Comparison of ENCODE assay signal across 10 mouse cellular contexts in the genomic region with DNA sequence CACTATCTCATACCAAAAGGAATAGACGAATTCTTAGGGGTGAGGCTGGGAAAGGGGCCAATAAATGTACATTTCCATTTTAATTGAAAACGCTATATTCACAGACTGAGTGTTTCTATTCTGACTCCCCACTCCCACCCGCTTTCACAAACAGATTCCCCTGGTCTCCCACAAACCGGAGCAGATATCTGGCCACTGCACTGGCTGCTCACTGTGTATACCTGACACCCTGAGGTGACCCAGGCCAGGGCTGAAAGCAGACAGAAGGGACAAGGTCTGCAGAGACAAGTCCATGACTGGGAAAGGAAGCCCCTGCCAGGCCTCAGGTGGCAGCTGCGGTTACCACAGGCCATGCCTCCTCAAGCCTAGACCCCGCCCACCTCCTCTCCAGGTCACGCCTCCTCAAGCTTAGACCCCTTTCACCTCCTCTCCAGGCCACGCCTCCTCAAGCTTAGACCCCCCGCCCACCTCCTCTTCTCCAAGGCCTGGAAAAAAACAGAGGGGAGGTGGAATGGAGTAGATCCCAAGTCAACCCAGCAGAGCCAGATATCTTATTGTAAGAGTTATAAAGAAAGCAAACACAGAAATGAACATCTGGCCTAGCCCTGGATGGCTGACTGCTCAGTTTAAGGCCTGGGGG. TPM values are rescaled to one million over a fixed set of nuclear protein-coding genes. Genes with fewer than 3 reads are reported as not detected.
DNase-seq lines count a peak whose midpoint lies in the region; ATAC-seq and TF ChIP-seq lines count a peak whose summit lies in the region.
"Had no signal": no experiment of that assay in that cellular context is flagged by ENCODE, and none has a peak within 500 bp of the region (broad histone marks: within the 10 kb centered on the region; RNA-seq: fewer than 3 reads in every experiment).

No protein-coding gene starts in this region.

- H3K27me3 ChIP-seq in liver, postnatal 0 days (ENCODE audit: insufficient read depth, low read length): no peaks in the 10 kb centered on the region
- H3K27me3 ChIP-seq in liver, embryonic 12.5 days (replicated peaks): 0 out of 2 replicates have a peak, but pooled peaks cover 3% of the 10 kb centered on the region
- H3K27me3 ChIP-seq in forebrain, embryonic 14.5 days (replicated peaks; ENCODE audit: control insufficient read depth, insufficient read depth, low read length): no peaks in the 10 kb centered on the region
- H3K27me3 ChIP-seq in midbrain, embryonic 11.5 days (ENCODE audit: control insufficient read depth, insufficient read depth, low read length): no peaks in the 10 kb centered on the region; the same call in 1 of the 2 replicates

- no peaks in the 10 kb centered on the region for H3K36me3 ChIP-seq in liver, postnatal 0 days (replicated peaks; ENCODE audit: insufficient read depth, low read length)
- no peaks in the 10 kb centered on the region for H3K36me3 ChIP-seq in liver, embryonic 12.5 days
- peaks cover 7% of the 10 kb centered on the region; the same call in 1 of the 2 replicates for H3K36me3 ChIP-seq in forebrain, embryonic 14.5 days (ENCODE audit: control insufficient read depth, insufficient read depth, low read length)
- no peaks in the 10 kb centered on the region for H3K36me3 ChIP-seq in midbrain, embryonic 11.5 days (ENCODE audit: control insufficient read depth, insufficient read depth, low read length)
- H3K36me3 ChIP-seq: G1E had no signal

- no peak overlapping the region for H3K4me2 ChIP-seq in liver, postnatal 0 days (ENCODE audit: low read depth, low read length)
- H3K4me2 ChIP-seq in liver, embryonic 12.5 days: no peak overlapping the region
- H3K4me2 ChIP-seq in forebrain, embryonic 14.5 days (ENCODE audit: low read length): no peak overlapping the region
- no peak overlapping the region for H3K4me2 ChIP-seq in midbrain, embryonic 11.5 days

- no peak for ATAC-seq in liver, postnatal 0 days
- no peak for ATAC-seq in liver, embryonic 12.5 days
- peak; percentile 82 for ATAC-seq in forebrain, embryonic 14.5 days
- peak; percentile 74; the same call in 1 of the 2 replicates for ATAC-seq in midbrain, embryonic 11.5 days (ENCODE audit: low FRiP score)

- TF ChIP-seq EP300 in liver, postnatal 0 days (IDR thresholded peaks at IDR 0.05; ENCODE audit: low read depth): no peak

- no peaks in the 10 kb centered on the region for H3K4me1 ChIP-seq in liver, postnatal 0 days (ENCODE audit: insufficient read depth)
- peaks cover 6% of the 10 kb centered on the region for H3K4me1 ChIP-seq in liver, embryonic 12.5 days
- H3K4me1 ChIP-seq in forebrain, embryonic 14.5 days (ENCODE audit: control insufficient read depth, insufficient read depth, low read length): peaks cover 16% of the 10 kb centered on the region
- H3K4me1 ChIP-seq in midbrain, embryonic 11.5 days (ENCODE audit: control insufficient read depth, insufficient read depth, low read length): peaks cover 7% of the 10 kb centered on the region

- no peak for TF ChIP-seq CTCF in liver, postnatal 0 days (IDR thresholded peaks at IDR 0.05; ENCODE audit: low read depth)

- DNase-seq in liver, postnatal 0 days: peak; percentile 36
- peak; percentile 73 for DNase-seq in forebrain, embryonic 14.5 days (ENCODE audit: low spot score)
- no peak for DNase-seq in midbrain, embryonic 11.5 days (ENCODE audit: low spot score, missing footprints)
- peak; percentile 60 for DNase-seq in thymus, postnatal 14 days
- DNase-seq in spleen, postnatal 4 days (ENCODE audit: low spot score in 2 of 2): no peak
- no peak for DNase-seq in urinary bladder, postnatal 14 days (ENCODE audit: low spot score)
- DNase-seq in layer of hippocampus, adult 8-10 months (ENCODE audit: low spot score in 2 of 2): no peak
- DNase-seq: lung, postnatal 14 days had no signal

- H3K27ac ChIP-seq in liver, postnatal 0 days (ENCODE audit: low read depth): no peak overlapping the region
- H3K27ac ChIP-seq in liver, embryonic 12.5 days: no peak overlapping the region
- peak overlapping the region; percentile 69; the same call in 1 of the 2 replicates for H3K27ac ChIP-seq in forebrain, embryonic 14.5 days (ENCODE audit: low read depth, low read length)
- no peak overlapping the region for H3K27ac ChIP-seq in midbrain, embryonic 11.5 days (ENCODE audit: low read depth, low read length)

- WGBS in liver, postnatal 0 days (ENCODE audit: insufficient replicate concordance): 40% methylated on average over 9 of the region's 9 CpGs
- WGBS in liver, embryonic 12.5 days (ENCODE audit: insufficient replicate concordance): 36% methylated on average over 9 of the region's 9 CpGs
- 12% methylated on average over 9 of the region's 9 CpGs for WGBS in forebrain, embryonic 14.5 days
- 33% methylated on average over 9 of the region's 9 CpGs for WGBS in midbrain, embryonic 11.5 days

- no peaks in the 10 kb centered on the region for H3K9me3 ChIP-seq in liver, postnatal 0 days (ENCODE audit: low read length)
- no peaks in the 10 kb centered on the region for H3K9me3 ChIP-seq in liver, embryonic 12.5 days (replicated peaks)
- no peaks in the 10 kb centered on the region for H3K9me3 ChIP-seq in forebrain, embryonic 14.5 days (replicated peaks; ENCODE audit: control insufficient read depth, low read length)
- H3K9me3 ChIP-seq in midbrain, embryonic 11.5 days (ENCODE audit: control insufficient read depth, low read length): no peaks in the 10 kb centered on the region
- H3K9me3 ChIP-seq: G1E had no signal

- H3K4me3 ChIP-seq in liver, postnatal 0 days (ENCODE audit: low read depth, low read length): no peak overlapping the region
- no peak overlapping the region for H3K4me3 ChIP-seq in liver, embryonic 12.5 days
- no peak overlapping the region for H3K4me3 ChIP-seq in forebrain, embryonic 14.5 days (ENCODE audit: low read depth, low read length)
- no peak overlapping the region for H3K4me3 ChIP-seq in midbrain, embryonic 11.5 days (ENCODE audit: low read depth, low read length)

- no peak overlapping the region for H3K9ac ChIP-seq in liver, postnatal 0 days (replicated peaks)
- no peak overlapping the region for H3K9ac ChIP-seq in liver, embryonic 12.5 days
- no peak overlapping the region for H3K9ac ChIP-seq in forebrain, embryonic 14.5 days (ENCODE audit: low read length)
- no peak overlapping the region for H3K9ac ChIP-seq in midbrain, embryonic 11.5 days (ENCODE audit: low read length)

RNA-seq across cellular contexts. Expression of gene Slit1, which starts 18.5 kb away (rescaled TPM):
- 0.12 and 0.13 TPM in 2 replicates for polyA plus RNA-seq in liver, postnatal 0 days (2015; fragmentation: Nextera tagmentation; extraction: Ambion mirVana)
- 0.07 and 0.10 TPM in 2 replicates for polyA plus RNA-seq in liver, embryonic 12.5 days (2016; fragmentation: Nextera tagmentation; extraction: Ambion mirVana)
- polyA plus RNA-seq in forebrain, embryonic 14.5 days (2014; fragmentation: Nextera tagmentation; extraction: Ambion mirVana): 13.5 and 22.5 TPM in 2 replicates
- 8.8 and 10.2 TPM in 2 replicates for polyA plus RNA-seq in midbrain, embryonic 11.5 days (2014; fragmentation: Nextera tagmentation; extraction: Ambion mirVana)
- total RNA-seq in layer of hippocampus, adult 8-10 months (2022): 100 to 1,000 TPM; 184 to 232 (median 208) TPM

Comparison
In these comparisons a context has a peak if more than half of its experiments do, and no peak if none do; other contexts are left out.
1. ATAC-seq: peak in forebrain, embryonic 14.5 days (single experiment) and midbrain, embryonic 11.5 days (single experiment); none in liver, postnatal 0 days (single experiment) and liver, embryonic 12.5 days (single experiment).
2. DNase-seq: peak in liver, postnatal 0 days (single experiment), forebrain, embryonic 14.5 days (single experiment) and thymus, postnatal 14 days (single experiment); none in midbrain, embryonic 11.5 days (single experiment), spleen, postnatal 4 days (0 of 2), urinary bladder, postnatal 14 days (single experiment) and layer of hippocampus, adult 8-10 months (0 of 2).